8 mouse cellular contexts compared by ENCODE assay signal in the genomic region with DNA sequence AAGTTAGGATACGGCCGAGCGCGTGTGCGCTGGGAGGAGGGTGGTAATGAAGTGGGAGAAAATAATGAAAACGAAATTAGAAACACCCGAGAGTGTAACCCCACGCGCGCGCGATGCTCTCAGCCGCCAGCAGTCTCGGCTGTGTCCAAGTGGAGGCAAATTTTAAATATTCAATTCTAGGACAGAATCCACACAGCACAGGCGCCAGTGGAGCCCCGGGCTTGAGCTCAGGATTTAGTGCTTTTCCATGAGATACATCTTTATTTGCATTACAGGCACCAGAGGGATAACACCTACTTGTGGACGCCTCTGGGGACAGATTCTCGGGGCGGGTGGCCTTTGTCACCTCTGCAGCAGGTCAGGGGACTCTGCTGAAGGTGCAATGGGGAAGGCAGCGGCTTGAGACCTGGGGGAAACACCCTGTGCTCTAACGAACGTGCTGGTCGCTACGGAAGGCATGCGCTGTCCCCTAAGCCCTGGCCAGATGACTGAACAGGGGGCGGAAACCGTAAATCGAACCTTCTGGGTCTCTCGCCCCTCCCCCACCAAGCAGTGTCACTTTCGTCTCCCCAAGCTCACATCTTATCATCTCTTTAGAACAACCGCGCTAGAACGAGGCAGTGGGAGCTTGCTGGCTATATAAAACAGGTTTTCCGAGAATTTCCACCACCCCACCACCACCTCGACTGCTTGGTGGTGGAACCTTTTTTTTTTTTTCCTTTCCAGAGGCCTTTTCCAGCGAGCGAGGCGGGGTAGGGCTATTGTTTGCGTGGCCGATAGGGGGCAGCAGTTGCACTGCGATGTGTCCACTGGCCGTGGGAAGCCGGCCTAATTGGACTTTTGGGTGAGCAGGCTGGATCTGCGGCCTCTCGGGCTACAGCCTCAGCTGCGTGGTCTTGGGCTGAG.
DNase-seq lines count a peak whose midpoint lies in the region; ATAC-seq and TF ChIP-seq lines count a peak whose summit lies in the region.

No protein-coding gene starts in this region.

- peak; percentile 76 for ATAC-seq in Patski
- peak; percentile 71 for ATAC-seq in hindbrain, embryonic 16.5 days

- H3K4me2 ChIP-seq in hindbrain, embryonic 16.5 days (ENCODE audit: low read length), result peak overlapping the region; percentile 99

- no peak for TF ChIP-seq CTCF in Patski (IDR thresholded peaks at IDR 0.05)

- no peaks in the 10 kb centered on the region for H3K9me3 ChIP-seq in hindbrain, embryonic 16.5 days (ENCODE audit: control insufficient read depth, low read length)

- peak; percentile 39 for DNase-seq in Patski (ENCODE audit: low read depth, low spot score)
- peak; percentile 92 to 93 for DNase-seq in cerebellum, postnatal 14 days
- peak; percentile 85 for DNase-seq in gastrocnemius, adult 18-20 months (ENCODE audit: low spot score)
- DNase-seq in left cerebral cortex, adult 11 months (ENCODE audit: low spot score), result peak; percentile 76
- DNase-seq in lung, postnatal 36 days, result peak; percentile 93
- peak; percentile 95 for DNase-seq in retina, embryonic 14.5 days (ENCODE audit: low spot score)
- DNase-seq in thymus, postnatal 36 days, result peak; percentile 65 to 72

- H3K4me1 ChIP-seq in hindbrain, embryonic 16.5 days (ENCODE audit: control insufficient read depth, insufficient read depth, low read depth, low read length), result peaks cover 5% of the 10 kb centered on the region; the same call in 1 of the 2 replicates

- CTCF ChIA-PET in Patski (lab: Charles Lee), result interaction anchor here (0.7 to 2.0 kb wide), 12 partner anchors 8 to 221 kb away, joined by 3 to 5 read pairs (median 3); no protein-coding TSS in a partner anchor

- peak overlapping the region; percentile 86 for H3K9ac ChIP-seq in hindbrain, embryonic 16.5 days (ENCODE audit: low read depth, low read length)

- H3K27ac ChIP-seq in hindbrain, embryonic 16.5 days (ENCODE audit: low read depth, low read length), result peak overlapping the region; percentile 91

- peak overlapping the region; percentile 75 for H3K4me3 ChIP-seq in hindbrain, embryonic 16.5 days (ENCODE audit: low read length)

- no peaks in the 10 kb centered on the region for H3K36me3 ChIP-seq in hindbrain, embryonic 16.5 days (ENCODE audit: control insufficient read depth, insufficient read depth, low read length)

- under 1% methylated on average over 46 of the region's 46 CpGs for WGBS in hindbrain, embryonic 16.5 days

- POLR2A ChIA-PET in Patski (lab: Charles Lee), result no interaction called here

- in situ Hi-C loops in Patski (cut with MboI; ENCODE audit: low pct_unique_long_range_greater_than_20kb), result loop anchor here (5.0 kb wide), 2 partner anchors 102 to 203 kb away; no protein-coding TSS in a partner anchor

- H3K27me3 ChIP-seq in Patski, result no peaks in the 10 kb centered on the region
- H3K27me3 ChIP-seq in hindbrain, embryonic 16.5 days (replicated peaks; ENCODE audit: control insufficient read depth, insufficient read depth, low read length), result no peaks in the 10 kb centered on the region

Comparison
In these comparisons a context has a peak if more than half of its experiments do, and no peak if none do; other contexts are left out.
1. Peak in every context shown above with its lines: DNase-seq, ATAC-seq, H3K4me3 ChIP-seq and H3K27ac ChIP-seq.
2. DNase-seq: peak in every context shown above with its lines; median percentile 95 in retina, embryonic 14.5 days; 93 in lung, postnatal 36 days; 92 in cerebellum, postnatal 14 days; 85 in gastrocnemius, adult 18-20 months; 76 in left cerebral cortex, adult 11 months; 68 in thymus, postnatal 36 days; 39 in Patski.